Mouse (Mus musculus): ENCODE results near the gene Sox10.

Sox10 gene

DNA sequence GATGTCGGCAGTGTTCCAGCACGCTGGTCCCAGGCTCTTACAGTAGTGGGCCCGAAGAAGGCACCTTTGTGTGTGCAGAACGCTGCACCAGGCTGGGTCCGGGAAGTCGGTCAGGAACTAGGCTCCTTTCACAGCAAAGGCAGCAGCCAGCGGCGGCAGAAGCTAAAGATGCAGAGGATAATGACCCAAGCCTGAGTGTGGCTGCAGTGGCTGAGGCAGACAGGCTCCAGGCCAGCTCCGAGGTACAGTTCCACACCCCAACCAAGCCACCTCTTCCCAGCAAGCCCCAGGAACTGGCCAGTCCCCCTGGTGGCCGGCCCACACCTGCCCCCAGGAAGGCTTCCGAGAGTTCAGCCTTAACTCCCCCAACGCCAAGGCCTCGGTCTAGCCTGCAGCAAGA is 42.5 kb downstream of the Sox10 start:
- DNase-seq (ENCODE audit: low spot score) = no peak

DNA sequence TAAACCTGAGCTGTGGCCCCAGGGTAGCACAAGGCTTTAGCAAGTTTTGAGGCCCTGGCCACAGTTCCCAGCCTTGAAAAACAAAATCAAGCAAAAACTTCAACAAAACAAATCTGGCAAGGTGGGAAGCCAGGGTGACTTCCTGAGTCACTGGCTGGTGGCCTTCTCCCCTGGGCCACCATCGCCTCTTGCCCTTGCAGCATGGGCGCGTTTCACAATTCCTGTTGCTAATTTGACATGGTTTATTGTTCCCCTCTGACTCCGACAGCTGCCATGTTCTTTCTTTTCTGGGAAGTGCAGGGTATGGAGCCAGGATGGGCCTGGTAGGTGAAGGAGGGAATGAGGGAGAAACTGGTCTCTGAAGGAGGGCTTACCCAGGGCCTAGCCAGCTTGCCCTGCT is 42.9 kb downstream of the Sox10 start:
- no peak for DNase-seq (ENCODE audit: low spot score)

DNA sequence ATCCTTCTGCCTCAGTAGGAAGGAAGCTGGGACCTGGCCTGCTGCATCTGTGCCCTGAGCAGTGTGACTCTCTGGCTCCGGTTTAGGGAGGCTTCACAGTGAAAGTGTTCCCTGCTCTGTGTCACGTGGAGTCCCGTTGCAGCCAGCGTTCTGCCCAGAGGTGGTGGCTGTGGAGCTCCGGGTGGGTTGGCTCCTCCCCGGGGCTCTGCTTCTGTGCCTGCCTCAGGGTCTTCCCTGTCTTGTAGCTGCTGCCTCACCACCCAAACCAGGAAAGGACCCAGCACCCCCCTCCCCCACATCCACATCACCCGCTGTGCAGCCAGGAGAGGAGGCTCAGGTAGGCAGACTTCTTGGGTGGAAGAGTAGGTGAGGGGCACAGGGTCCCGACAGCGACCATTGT is 45.5 kb downstream of the Sox10 start:
- DNase-seq (ENCODE audit: low spot score) = no peak

DNA sequence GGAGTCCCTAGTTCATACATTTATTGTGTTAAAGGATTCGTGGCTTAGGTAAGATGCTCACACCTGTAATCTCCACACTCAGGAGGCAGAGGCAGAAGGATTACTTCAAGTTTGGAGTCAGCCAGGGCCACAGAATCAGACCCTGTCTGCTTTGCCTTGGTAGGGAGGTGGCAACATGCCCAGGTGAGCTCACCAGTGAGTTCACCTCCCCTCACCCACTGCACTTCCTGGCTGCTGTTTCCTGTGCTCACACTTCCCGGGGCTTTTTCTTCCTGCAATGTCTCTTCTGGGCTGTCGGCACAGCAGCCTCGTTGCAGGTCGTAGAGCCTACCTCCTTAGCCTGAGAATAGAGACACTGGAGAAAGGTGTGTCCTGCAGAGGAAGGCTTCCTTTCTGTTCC is 49.8 kb downstream of the Sox10 start:
- DNase-seq (ENCODE audit: low spot score) = no peak

DNA sequence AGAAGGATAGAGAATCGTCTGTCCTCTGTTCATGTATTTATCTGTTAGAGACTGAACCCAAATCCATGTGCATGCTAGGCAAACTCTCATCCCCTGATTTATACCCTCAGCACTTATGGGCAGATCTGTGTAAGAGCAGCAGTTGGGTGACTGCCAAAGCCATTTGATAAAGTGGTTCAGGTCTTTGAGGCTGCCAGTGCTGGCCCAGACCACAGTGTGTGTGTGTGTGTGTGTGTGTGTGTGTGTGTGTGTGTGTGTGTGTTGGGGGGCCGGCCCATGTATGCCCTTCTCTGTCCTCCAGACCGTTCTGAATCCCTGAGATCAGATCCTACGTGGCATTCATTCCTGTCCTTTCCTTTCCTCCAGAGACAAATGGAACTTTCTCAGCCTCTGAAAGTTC is 53.3 kb downstream of the Sox10 start:
- no peak for DNase-seq (ENCODE audit: low spot score)

DNA sequence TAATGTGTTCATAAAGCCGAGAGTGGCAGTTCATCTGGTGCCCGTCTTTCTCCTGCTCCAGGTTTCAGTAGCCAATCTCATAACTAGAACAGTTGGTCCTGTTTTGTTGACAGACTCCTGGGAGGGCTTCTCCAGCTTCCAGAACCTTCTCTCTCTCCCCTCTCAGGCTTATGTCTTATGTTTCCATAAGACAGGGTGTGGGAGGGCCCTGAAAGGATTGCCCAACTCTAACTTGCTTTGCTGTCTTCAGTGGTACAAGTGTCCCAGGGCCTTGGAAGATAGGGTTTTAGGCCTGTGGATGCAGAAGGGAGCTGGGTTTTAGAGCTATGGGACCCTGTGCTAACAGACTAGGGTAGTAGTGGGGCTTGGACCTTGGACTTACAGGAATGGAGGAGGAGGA is 54.5 kb downstream of the Sox10 start:
- no peak for DNase-seq (ENCODE audit: low spot score)

DNA sequence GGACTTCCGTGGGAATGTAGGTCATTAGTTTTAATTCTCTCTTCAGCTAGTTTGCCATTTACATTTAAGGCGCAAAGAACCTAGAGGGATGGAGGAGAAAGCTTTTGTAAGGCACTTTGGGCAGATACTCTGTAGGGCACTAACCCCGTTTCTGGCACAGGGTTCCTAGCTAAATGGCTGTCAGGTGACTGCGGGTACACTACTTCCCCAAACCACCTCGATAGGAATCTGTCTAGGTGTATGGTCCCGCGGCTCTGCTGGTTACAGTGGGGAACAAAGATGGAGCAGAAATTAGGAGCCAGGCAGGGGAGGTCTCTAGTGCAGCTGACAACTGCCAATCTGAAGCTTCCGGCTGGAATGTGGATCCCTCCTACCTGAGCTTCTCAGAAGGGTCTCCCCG is 55.0 kb downstream of the Sox10 start:
- no peak for DNase-seq (ENCODE audit: low spot score)

DNA sequence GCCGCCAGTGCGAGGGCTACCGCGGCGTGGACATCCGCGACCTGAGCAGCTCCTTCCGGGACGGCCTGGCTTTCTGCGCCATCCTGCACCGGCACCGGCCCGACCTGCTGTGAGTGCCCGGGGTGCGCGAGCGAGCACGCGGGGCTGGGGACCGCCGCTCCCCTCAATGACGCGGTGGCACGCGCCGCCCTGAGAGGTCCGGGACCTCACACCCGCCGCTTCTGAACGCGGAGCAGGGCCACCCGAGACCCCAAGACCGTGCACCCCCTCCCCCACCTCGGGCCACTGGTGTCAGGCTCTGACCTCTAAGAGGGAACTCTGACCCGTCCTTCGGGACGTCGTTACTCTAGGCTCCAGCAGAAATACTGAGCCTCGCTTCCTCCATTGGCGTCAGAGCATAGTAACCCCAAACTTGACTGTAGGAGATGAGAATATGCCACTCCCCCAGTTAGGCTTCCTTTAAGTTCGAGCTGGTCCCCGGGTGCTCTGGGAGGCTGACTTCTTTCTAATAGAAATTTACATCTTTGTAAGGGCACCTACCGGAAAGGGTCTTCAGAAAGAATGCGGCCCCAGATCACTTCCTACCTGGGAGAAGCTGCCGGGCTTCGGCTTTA is 55.6 kb downstream of the Sox10 start:
- DNase-seq (ENCODE audit: low spot score) = no peak

DNA sequence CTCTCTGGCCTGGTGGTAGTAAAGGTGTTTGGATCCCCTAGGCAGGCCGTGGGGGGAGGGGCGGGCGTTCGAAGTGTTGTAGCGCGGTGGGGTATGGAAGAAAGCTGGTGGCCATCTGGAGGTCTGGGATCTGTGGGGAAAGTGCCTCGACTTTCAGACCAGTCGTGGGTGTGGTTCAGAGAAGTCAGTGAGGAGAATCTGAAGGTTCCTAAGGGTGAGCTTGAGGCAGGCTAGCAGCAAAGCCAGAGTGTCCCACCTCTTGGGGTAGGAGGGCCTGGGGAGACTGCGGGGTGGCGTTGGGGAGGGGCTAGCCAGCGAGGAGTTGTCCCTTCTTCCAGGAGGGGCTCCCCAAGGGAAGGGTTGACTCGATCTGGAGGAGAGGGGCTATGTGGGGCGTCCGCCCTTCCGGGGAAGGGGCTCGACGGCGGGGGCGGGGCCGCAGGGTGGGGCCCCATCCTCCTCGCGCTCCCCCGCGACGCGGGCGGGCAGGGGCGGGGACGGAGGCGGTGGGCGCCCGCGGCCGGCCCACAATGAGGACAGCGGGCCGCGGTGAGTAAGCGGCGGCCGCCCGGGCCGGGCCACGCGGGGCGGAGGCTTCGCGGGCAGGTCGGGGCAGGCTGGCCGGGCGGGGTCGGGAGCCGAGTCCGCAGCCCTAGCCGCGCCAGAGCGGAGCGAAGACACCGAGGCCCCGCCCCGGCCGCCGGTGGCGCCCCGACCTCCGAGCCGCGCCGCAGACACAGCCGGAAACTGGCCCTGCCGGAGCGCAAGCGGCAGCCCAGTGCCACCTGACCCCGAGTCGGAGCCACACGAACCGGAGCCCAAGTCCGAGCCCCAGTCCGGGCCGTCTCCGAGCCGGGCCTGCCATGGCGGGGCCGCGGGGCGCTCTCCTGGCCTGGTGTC is 56.4 kb downstream of the Sox10 start, which contains the start of gene Micall1:
Gene Micall1, plus strand, starts transcription at position 478 of the 900 bp plus-strand sequence.
- DNase-seq (ENCODE audit: low spot score) = no peak

DNA sequence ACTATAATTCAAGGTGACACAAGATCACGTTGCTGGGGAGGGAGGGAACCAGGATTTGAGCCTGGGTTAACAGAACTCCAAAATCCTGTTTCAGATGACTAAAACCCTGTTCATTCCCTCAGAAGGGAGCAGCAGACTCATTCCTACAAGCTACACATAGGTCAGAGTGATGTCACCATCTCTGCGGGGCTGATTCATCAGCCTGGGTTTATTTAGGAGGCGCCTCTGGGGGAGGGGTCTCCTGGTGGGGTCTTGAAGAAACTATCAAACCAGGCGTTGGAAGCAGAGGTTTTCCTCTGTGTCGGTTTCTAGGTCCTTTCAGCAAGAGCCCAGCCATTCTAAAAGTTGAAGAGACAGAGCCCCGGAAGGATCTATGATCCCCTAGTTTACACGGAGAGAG is 57.1 kb downstream of the Sox10 start:
- DNase-seq (ENCODE audit: low spot score) = no peak

DNA sequence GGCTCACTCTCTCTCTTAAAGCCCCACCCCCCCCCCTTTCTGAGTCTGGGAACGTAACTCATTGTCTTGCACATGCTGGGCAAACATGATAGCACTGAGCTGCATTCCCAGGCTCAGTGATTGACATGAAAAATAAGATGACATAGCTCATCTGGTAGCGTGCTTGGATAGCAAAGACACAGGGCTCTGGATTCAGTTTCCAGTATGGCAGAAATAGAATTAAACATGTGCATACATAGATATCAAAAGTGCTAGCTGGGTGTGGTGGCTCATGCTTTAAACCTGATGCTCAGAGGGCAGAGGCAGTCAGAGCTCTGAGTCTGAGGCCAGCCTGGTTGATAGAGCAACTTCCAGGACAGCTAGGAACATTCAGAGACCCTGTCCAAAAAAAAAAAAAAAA is 59.2 kb downstream of the Sox10 start:
- peak; percentile 57 for DNase-seq (ENCODE audit: low spot score)

Data from c-Kit-positive CD71-positive TER-119-positive erythroid progenitor cells, embryonic 14.5 days (primary cell).